Mouse (Mus musculus) forebrain, embryonic 14.5 days (tissue): ENCODE results near the gene Dgkh. TPM values are rescaled to one million over a fixed set of nuclear protein-coding genes. Genes with fewer than 3 reads are reported as not detected.

Experiments used
- ATAC-seq: fragments of 200-750 bp; cut with Nextera tagmentation; 2 replicates; pipeline ENCODE4 v1.8.0; 2017; ENCODE audit warnings: mild to moderate bottlenecking, moderate library complexity
- DNase-seq: peaks from one replicate; pipeline ENCODE4 v3.0.0-alpha.2; 2015; ENCODE audit warnings: low spot score
- H3K27ac ChIP-seq: fragments of 300-500 bp; sonication (generic); 2 replicates; pipeline ENCODE4 v1.5.1; 2014; ENCODE audit warnings: low read depth, mild to moderate bottlenecking, control low read depth, low read length, moderate library complexity
- H3K27me3 ChIP-seq: fragments of 300-500 bp; sonication (generic); replicated peaks from 2 replicates; pipeline ENCODE4 v1.6.1; 2014; ENCODE audit warnings: low read length, control low read depth, mixed read lengths; ENCODE audit not compliant: control insufficient read depth, insufficient read depth
- H3K36me3 ChIP-seq: fragments of 300-500 bp; sonication (generic); 2 replicates; pipeline ENCODE4 v1.6.1; 2014; ENCODE audit warnings: low read length, control low read depth; ENCODE audit not compliant: control insufficient read depth, insufficient read depth
- H3K4me1 ChIP-seq: fragments of 300-500 bp; sonication (generic); 2 replicates; pipeline ENCODE4 v1.6.1; 2014; ENCODE audit warnings: antibody characterized with exemption, low read length, control low read depth; ENCODE audit not compliant: control insufficient read depth, insufficient read depth
- H3K4me2 ChIP-seq: fragments of 300-500 bp; sonication (generic); 2 replicates; pipeline ENCODE4 v1.6.1; 2014; ENCODE audit warnings: mild to moderate bottlenecking, control low read depth, low read length
- H3K4me3 ChIP-seq: fragments of 300-500 bp; sonication (generic); 2 replicates; pipeline ENCODE4 v1.5.1; 2014; ENCODE audit warnings: low read depth, low read length, control low read depth
- H3K9ac ChIP-seq: fragments of 300-500 bp; sonication (generic); 2 replicates; pipeline ENCODE4 v1.6.1; 2014; ENCODE audit warnings: mild to moderate bottlenecking, low read length, control low read depth, moderate library complexity
- H3K9me3 ChIP-seq: fragments of 300-500 bp; sonication (generic); replicated peaks from 2 replicates; pipeline ENCODE4 v1.6.1; 2016; ENCODE audit warnings: low read length, control low read depth, mixed read lengths; ENCODE audit not compliant: control insufficient read depth
- WGBS: fragments of 180-500 bp; shearing (Covaris S2); extraction: QIAGEN DNeasy Blood & Tissue Kit; methylation state at CpG from one replicate; pipeline ENCODE4 v1.1.7; 2014; 5-methylcytosine and 5-hydroxymethylcytosine counted together
- polyA plus RNA-seq: library from polyadenylated mRNA; unstranded; fragments of >200 nt; fragmentation: Nextera tagmentation; extraction: Ambion mirVana; gene quantifications from 2 replicates; pipeline ENCODE4 v1.2.1, GENCODE M21; 2014

Gene Dgkh
- polyA plus RNA-seq = 1.5 and 2.1 TPM in 2 replicates

GRCm38 (mm10) chr14:78732617-78733312 lies at the start of gene Dgkh:
Gene Dgkh, minus strand, starts transcription at chr14:78732776.
- Histone ChIP-seq H3K27ac (peak within 1 kb of the TSS; percentile 70; the same call in 1 of the 2 replicates), H3K4me1 (peaks cover 10% of the 10 kb centered on the region; the same call in 1 of the 2 replicates), H3K9me3 (no peaks in the 10 kb centered on the region), H3K4me3 (peak within 1 kb of the TSS; percentile 75), H3K9ac (peak within 1 kb of the TSS; percentile 80), H3K36me3 (no peaks in the 10 kb centered on the region), H3K27me3 (no peaks in the 10 kb centered on the region; the same call in 1 of the 2 replicates), H3K4me2 (peak within 1 kb of the TSS; percentile 99)
- ATAC-seq (peak; percentile 94), DNase-seq (peak; percentile 91)
- 1% methylated on average over 65 of the region's 71 CpGs for WGBS

GRCm38 (mm10) chr14:78777215-78777614 lies 44.6 kb upstream of the Dgkh start:
- Histone ChIP-seq H3K4me1 (peaks cover 5% of the 10 kb centered on the region; the same call in 1 of the 2 replicates), H3K4me3 (no peak overlapping the region), H3K36me3 (no peaks in the 10 kb centered on the region), H3K4me2 (peak overlapping the region; percentile 38), H3K9me3 (no peaks in the 10 kb centered on the region), H3K27me3 (no peaks in the 10 kb centered on the region), H3K27ac (no peak overlapping the region), H3K9ac (no peak overlapping the region)
- DNase-seq = peak; percentile 10
- 57% methylated on average over 18 of the region's 18 CpGs for WGBS
- ATAC-seq = no peak

- no peaks in the 10 kb centered on the region for H3K36me3 ChIP-seq
- peaks cover 5% of the 10 kb centered on the region; the same call in 1 of the 2 replicates for H3K4me1 ChIP-seq
- no peaks in the 10 kb centered on the region for H3K9me3 ChIP-seq
- no peak for ATAC-seq
- peak; percentile 40 for DNase-seq
- H3K27ac ChIP-seq = no peak overlapping the region
- 8% methylated on average over 8 of the region's 8 CpGs for WGBS
- H3K4me2 ChIP-seq = peak overlapping the region; percentile 38
- 0 out of 2 replicates have a peak overlapping the region, but pooled peaks have one; percentile 7 for H3K9ac ChIP-seq
- H3K4me3 ChIP-seq = no peak overlapping the region
- H3K27me3 ChIP-seq = no peaks in the 10 kb centered on the region
Measured at GRCm38 (mm10) chr14:78776659-78777058, 44.1 kb upstream of the Dgkh start.

- no peak overlapping the region for H3K9ac ChIP-seq
- H3K4me2 ChIP-seq = no peak overlapping the region
- DNase-seq = no peak
- no peak overlapping the region for H3K27ac ChIP-seq
- no peaks in the 10 kb centered on the region for H3K36me3 ChIP-seq
- no peaks in the 10 kb centered on the region for H3K27me3 ChIP-seq
- 77% methylated on average over 14 of the region's 14 CpGs for WGBS
- no peak overlapping the region for H3K4me3 ChIP-seq
- no peak for ATAC-seq
- no peaks in the 10 kb centered on the region for H3K9me3 ChIP-seq
- peaks cover 5% of the 10 kb centered on the region; the same call in 1 of the 2 replicates for H3K4me1 ChIP-seq
Measured at GRCm38 (mm10) chr14:78775699-78776098, 43.1 kb upstream of the Dgkh start.

GRCm38 (mm10) chr14:78775226-78775625 lies 42.6 kb upstream of the Dgkh start:
- Histone ChIP-seq H3K4me3 (no peak overlapping the region), H3K4me1 (peaks cover 5% of the 10 kb centered on the region; the same call in 1 of the 2 replicates), H3K4me2 (no peak overlapping the region), H3K36me3 (no peaks in the 10 kb centered on the region), H3K27ac (no peak overlapping the region), H3K9ac (no peak overlapping the region), H3K27me3 (no peaks in the 10 kb centered on the region), H3K9me3 (no peaks in the 10 kb centered on the region)
- 54% methylated on average over 6 of the region's 6 CpGs for WGBS
- ATAC-seq (no peak), DNase-seq (no peak)

- Histone ChIP-seq H3K27ac (no peak overlapping the region), H3K4me3 (no peak overlapping the region), H3K4me2 (no peak overlapping the region), H3K27me3 (no peaks in the 10 kb centered on the region), H3K9me3 (no peaks in the 10 kb centered on the region), H3K9ac (no peak overlapping the region), H3K36me3 (no peaks in the 10 kb centered on the region), H3K4me1 (no peaks in the 10 kb centered on the region)
- DNase-seq (no peak), ATAC-seq (no peak)
- 13% methylated on average over 3 of the region's 3 CpGs for WGBS
Measured at GRCm38 (mm10) chr14:78770457-78770856, 37.9 kb upstream of the Dgkh start.

GRCm38 (mm10) chr14:78761064-78761463 lies 28.5 kb upstream of the Dgkh start:
- Histone ChIP-seq H3K27me3 (no peaks in the 10 kb centered on the region), H3K9ac (no peak overlapping the region), H3K4me1 (no peaks in the 10 kb centered on the region), H3K4me2 (no peak overlapping the region), H3K4me3 (no peak overlapping the region), H3K9me3 (no peaks in the 10 kb centered on the region), H3K36me3 (no peaks in the 10 kb centered on the region), H3K27ac (no peak overlapping the region)
- DNase-seq (no peak), ATAC-seq (no peak)
- 71% methylated on average over 2 of the region's 2 CpGs for WGBS

- H3K9me3 ChIP-seq = no peaks in the 10 kb centered on the region
- H3K4me1 ChIP-seq = no peaks in the 10 kb centered on the region
- no peak overlapping the region for H3K4me2 ChIP-seq
- WGBS = 22% methylated on average over 3 of the region's 3 CpGs
- DNase-seq (peak; percentile 37), ATAC-seq (no peak)
- H3K36me3 ChIP-seq = no peaks in the 10 kb centered on the region
- no peak overlapping the region for H3K9ac ChIP-seq
- no peaks in the 10 kb centered on the region for H3K27me3 ChIP-seq
- no peak overlapping the region for H3K4me3 ChIP-seq
- H3K27ac ChIP-seq = no peak overlapping the region
Measured at GRCm38 (mm10) chr14:78759491-78759890, 26.9 kb upstream of the Dgkh start.

- Histone ChIP-seq H3K9me3 (no peaks in the 10 kb centered on the region), H3K4me1 (no peaks in the 10 kb centered on the region), H3K4me3 (no peak overlapping the region), H3K36me3 (no peaks in the 10 kb centered on the region), H3K27ac (no peak overlapping the region), H3K9ac (no peak overlapping the region), H3K4me2 (no peak overlapping the region), H3K27me3 (no peaks in the 10 kb centered on the region)
- DNase-seq (no peak), ATAC-seq (no peak)
- 72% methylated on average over 1 of the region's 1 CpGs for WGBS
Measured at GRCm38 (mm10) chr14:78755316-78755715, 22.7 kb upstream of the Dgkh start.
